Mouse (Mus musculus) thymus, adult 18-20 months (tissue): ENCODE results near the gene Olfr703.

Source experiments
- DNase-seq, 2 experiments: peaks; one replicate each; pipeline ENCODE4 v3.0.0; 2022; ENCODE audit warnings: mixed read lengths in 2 of 2

Olfr703 gene

GRCm38 (mm10) chr7:106843060-106843459 is at the start of gene Olfr703:
Gene Olfr703 (plus strand): TSS chr7:106843360.
- no peak for DNase-seq

GRCm38 (mm10) chr7:106808734-106809133 is 34.4 kb upstream of the Olfr703 start, which contains the start of gene Olfr700:
Gene Olfr700 (minus strand): TSS chr7:106808834.
- no peak for DNase-seq

GRCm38 (mm10) chr7:106813829-106814228 is 29.3 kb upstream of the Olfr703 start, which contains the start of gene Olfr701:
Gene Olfr701 (plus strand): TSS chr7:106814129.
- no peak for DNase-seq

DNA sequence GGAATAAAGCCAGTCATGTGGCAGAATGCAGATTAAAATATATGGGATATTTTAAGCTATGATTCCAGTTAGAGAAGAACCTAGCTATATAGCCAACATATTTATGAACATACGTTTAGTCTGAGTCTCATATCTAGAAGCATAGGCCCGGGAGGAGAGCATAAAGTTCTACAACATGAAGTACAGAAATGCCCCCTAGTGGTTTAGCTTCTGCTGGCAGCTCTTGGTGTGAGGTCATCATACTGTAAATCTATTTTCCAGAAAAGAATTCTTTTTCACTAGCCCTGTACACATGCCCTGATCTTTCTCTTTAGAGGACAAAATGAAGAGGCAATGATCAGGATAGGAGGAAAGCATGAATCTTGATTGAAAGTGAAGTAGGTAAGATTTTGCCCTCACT is 27.4 kb upstream of the Olfr703 start:
- no peak for DNase-seq

GRCm38 (mm10) chr7:106818414-106818813 is 24.7 kb upstream of the Olfr703 start:
- no peak for DNase-seq

- DNase-seq, result no peak
Measured at GRCm38 (mm10) chr7:106833793-106834192, 9.4 kb upstream of the Olfr703 start, which contains the start of gene Olfr702. Gene Olfr702 (minus strand): TSS chr7:106833893.

GRCm38 (mm10) chr7:106862885-106863284 is 19.7 kb downstream of the Olfr703 start, which contains the start of gene Olfr704:
Gene Olfr704 (plus strand): TSS chr7:106863185.
- DNase-seq, result no peak

DNA sequence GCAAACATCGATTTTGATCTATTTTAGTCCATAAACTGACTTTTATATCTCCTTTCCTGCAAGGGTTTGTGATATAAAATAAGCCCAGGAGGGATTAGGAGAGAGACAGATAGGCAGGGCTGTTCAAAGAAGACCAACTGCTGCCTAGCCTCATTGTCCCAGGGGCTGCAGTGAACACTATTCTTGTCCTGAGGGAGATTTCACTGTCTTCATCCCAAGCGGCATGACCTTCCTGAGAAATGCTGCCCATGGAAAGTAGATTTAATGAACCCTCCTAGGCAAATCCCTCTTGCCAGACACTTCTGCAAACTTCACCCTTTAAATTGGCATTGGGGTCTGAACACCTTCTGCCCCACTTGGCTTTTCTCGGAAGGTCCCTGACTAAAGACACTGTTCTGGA is 33.6 kb downstream of the Olfr703 start, which contains the start of gene Olfr705:
Olfr705 (minus strand) TSS at position 101 of the 400 bp plus-strand sequence.
- no peak for DNase-seq

DNA sequence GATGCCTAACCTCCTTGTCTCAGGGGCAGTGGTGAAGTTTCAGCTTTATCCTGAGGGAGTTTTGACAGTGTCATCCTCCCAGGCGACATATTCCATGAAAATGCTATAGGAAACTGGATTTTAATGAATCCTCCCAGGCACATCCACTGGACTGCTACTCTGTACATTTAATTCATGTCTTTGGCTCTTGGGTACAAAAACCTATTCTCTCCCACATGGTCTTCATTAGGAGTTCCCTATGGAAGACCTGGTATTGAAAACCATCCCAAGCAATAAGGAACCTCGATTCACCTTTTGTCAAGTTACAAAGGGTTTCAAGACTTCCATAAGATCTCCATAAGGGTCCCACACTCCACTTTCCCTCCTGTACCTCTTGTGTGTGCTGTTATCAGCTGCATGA is 44.9 kb downstream of the Olfr703 start, which contains the start of gene Olfr706:
Olfr706 (minus strand) TSS at position 101 of the 400 bp plus-strand sequence.
- no peak for DNase-seq
